Mouse (Mus musculus) MEL (cell line): Measurements from ENCODE around the gene Cacna1c. TPM values are rescaled to one million over a fixed set of nuclear protein-coding genes. Genes with fewer than 3 reads are reported as not detected.

ENCODE experiments used
- DNase-seq: peaks from one replicate; pipeline ENCODE4 v3.0.0; 2011; ENCODE audit warnings: low read depth, low spot score
- H3K27ac ChIP-seq: 2 replicates; pipeline ENCODE4 v1.5.1; 2012; ENCODE audit warnings: low read depth, mild to moderate bottlenecking, control low read depth, low read length, moderate library complexity; ENCODE audit not compliant: control insufficient read depth
- H3K27me3 ChIP-seq, 2 experiments: fragments of 150-350 bp in 1 of 2; sonication (generic) in 1 of 2; 2 replicates each; pipeline ENCODE4 v1.6.1; 2012; ENCODE audit warnings: low read length in 2 of 2, mild to moderate bottlenecking in 2 of 2, improper control_type of control experiment in 1 of 2, moderate library complexity in 1 of 2; ENCODE audit not compliant: insufficient read depth in 2 of 2, control insufficient read depth in 1 of 2
- H3K36me3 ChIP-seq, 2 experiments: 2 replicates each; pipeline ENCODE4 v1.6.1; 2012 to 2014; ENCODE audit warnings: low read length in 2 of 2, improper control_type of control experiment in 1 of 2, inconsistent platforms in 1 of 2, mild to moderate bottlenecking in 1 of 2; ENCODE audit not compliant: insufficient read depth in 2 of 2, control insufficient read depth in 1 of 2
- H3K4me1 ChIP-seq, 2 experiments: fragments of 150-350 bp in 1 of 2; sonication (generic) in 1 of 2; 2 replicates each; pipeline ENCODE4 v1.6.1; 2012; ENCODE audit warnings: low read length in 2 of 2, improper control_type of control experiment in 1 of 2, mild to moderate bottlenecking in 1 of 2; ENCODE audit not compliant: insufficient read depth in 2 of 2, control insufficient read depth in 1 of 2
- H3K4me3 ChIP-seq, 2 experiments: fragments of 150-350 bp in 1 of 2; sonication (generic) in 1 of 2; 2 replicates each; pipeline ENCODE4 v1.5.1; 2012; ENCODE audit warnings: low read depth in 2 of 2, low read length in 2 of 2, mild to moderate bottlenecking in 2 of 2, moderate library complexity in 2 of 2, control low read depth in 1 of 2, improper control_type of control experiment in 1 of 2; ENCODE audit not compliant: control insufficient read depth in 1 of 2, insufficient read depth in 1 of 2
- H3K79me2 ChIP-seq: 2 replicates; pipeline ENCODE4 v1.6.1; 2012; ENCODE audit warnings: mild to moderate bottlenecking, low read length, moderate library complexity; ENCODE audit not compliant: control insufficient read depth, poor library complexity, insufficient read depth
- H3K9ac ChIP-seq: 2 replicates; pipeline ENCODE4 v1.6.1; 2012; ENCODE audit warnings: low read depth, mild to moderate bottlenecking, control low read depth, low read length, moderate library complexity; ENCODE audit not compliant: control insufficient read depth, poor library complexity, severe bottlenecking
- H3K9me3 ChIP-seq: fragments of 150-350 bp; sonication (generic); replicated peaks from 2 replicates; pipeline ENCODE4 v1.6.1; 2012; ENCODE audit warnings: mild to moderate bottlenecking, low read length, improper control_type of control experiment, moderate library complexity; ENCODE audit not compliant: insufficient read depth
- CHD1 ChIP-seq: IDR thresholded peaks from 2 replicates; pipeline ENCODE4 v1.6.1; 2012; ENCODE audit warnings: low read depth, mild to moderate bottlenecking, inconsistent platforms, low read length, improper control_type of control experiment
- CHD2 ChIP-seq: IDR thresholded peaks from 2 replicates; pipeline ENCODE4 v1.6.1; 2011; ENCODE audit warnings: low read length, improper control_type of control experiment
- CTCF ChIP-seq, 3 experiments: IDR thresholded peaks in 2 of 3; conservative IDR thresholded peaks in 1 of 3; 2 replicates each; pipeline ENCODE4 v1.5.1; 2011 to 2012; ENCODE audit warnings: low read length in 3 of 3, low read depth in 2 of 3, mild to moderate bottlenecking in 2 of 3, improper control_type of control experiment in 1 of 3, inconsistent platforms in 1 of 3, mixed read lengths in 1 of 3, moderate library complexity in 1 of 3; ENCODE audit not compliant: control insufficient read depth in 1 of 3, insufficient read depth in 1 of 3, poor library complexity in 1 of 3, severe bottlenecking in 1 of 3
- E2F4 ChIP-seq: IDR thresholded peaks from 2 replicates; pipeline ENCODE4 v1.6.1; 2011; ENCODE audit warnings: low read depth, low read length, improper control_type of control experiment, borderline replicate concordance
- ELF1 ChIP-seq: IDR thresholded peaks from 2 replicates; pipeline ENCODE4 v1.6.1; 2014; ENCODE audit warnings: low read depth, mild to moderate bottlenecking, inconsistent platforms, low read length, improper control_type of control experiment, moderate library complexity
- GATA1 ChIP-seq: IDR thresholded peaks from 2 replicates; pipeline ENCODE4 v1.6.1; 2011; ENCODE audit warnings: low read depth, low read length, improper control_type of control experiment
- HCFC1 ChIP-seq: IDR thresholded peaks from 2 replicates; pipeline ENCODE4 v1.6.1; 2012; ENCODE audit warnings: low read depth, mild to moderate bottlenecking, inconsistent platforms, low read length, improper control_type of control experiment, moderate library complexity
- JUND ChIP-seq: IDR thresholded peaks from 2 replicates; pipeline ENCODE4 v1.6.1; 2011; ENCODE audit warnings: low read depth, mild to moderate bottlenecking, improper control_type of control experiment, low read length
- KAT2A ChIP-seq: conservative IDR thresholded peaks from 2 replicates; pipeline ENCODE4 v1.6.1; 2012; ENCODE audit warnings: low read depth, low read length, improper control_type of control experiment, inconsistent platforms
- MAX ChIP-seq: IDR thresholded peaks from 2 replicates; pipeline ENCODE4 v1.6.1; 2011; ENCODE audit warnings: low read length, improper control_type of control experiment
- MEF2A ChIP-seq: IDR thresholded peaks from 2 replicates; pipeline ENCODE4 v1.6.1; 2014; ENCODE audit warnings: low read depth, mild to moderate bottlenecking, inconsistent platforms, low read length, improper control_type of control experiment; ENCODE audit not compliant: poor library complexity, insufficient replicate concordance, severe bottlenecking; ENCODE audit errors: extremely low read depth
- MYB ChIP-seq: IDR thresholded peaks from 2 replicates; pipeline ENCODE4 v1.6.1; 2011; ENCODE audit warnings: mild to moderate bottlenecking, low read depth, low read length, improper control_type of control experiment
- MYC ChIP-seq: IDR thresholded peaks from 2 replicates; pipeline ENCODE4 v1.6.1; 2011; ENCODE audit warnings: low read depth, mild to moderate bottlenecking, low read length, improper control_type of control experiment, moderate library complexity
- NELFE ChIP-seq: IDR thresholded peaks from 2 replicates; pipeline ENCODE4 v1.6.1; 2011; ENCODE audit warnings: low read depth, low read length, improper control_type of control experiment
- POLR2A ChIP-seq, 2 experiments: IDR thresholded peaks; 2 replicates each; pipeline ENCODE4 v1.6.1; 2011 to 2012; ENCODE audit warnings: low read length in 2 of 2, mild to moderate bottlenecking in 2 of 2, control low read depth in 1 of 2, improper control_type of control experiment in 1 of 2, low read depth in 1 of 2, moderate library complexity in 1 of 2; ENCODE audit not compliant: control insufficient read depth in 1 of 2, insufficient read depth in 1 of 2, poor library complexity in 1 of 2
- POLR2AphosphoS5 ChIP-seq: IDR thresholded peaks from 2 replicates; pipeline ENCODE4 v1.6.1; 2012; ENCODE audit warnings: low read depth, borderline replicate concordance, mild to moderate bottlenecking, inconsistent platforms, low read length, moderate library complexity, mixed read lengths
- RCOR1 ChIP-seq: IDR thresholded peaks from 2 replicates; pipeline ENCODE4 v1.6.1; 2012; ENCODE audit warnings: low read depth, mild to moderate bottlenecking, inconsistent platforms, low read length, improper control_type of control experiment
- TBP ChIP-seq: IDR thresholded peaks from 2 replicates; pipeline ENCODE4 v1.8.0; 2011; ENCODE audit warnings: low read depth, low read length, improper control_type of control experiment
- TCF12 ChIP-seq: IDR thresholded peaks from 2 replicates; pipeline ENCODE4 v1.6.1; 2014; ENCODE audit warnings: low read depth, mild to moderate bottlenecking, inconsistent platforms, low read length, improper control_type of control experiment, moderate library complexity
- UBTF ChIP-seq: IDR thresholded peaks from 2 replicates; pipeline ENCODE4 v1.6.1; 2012; ENCODE audit warnings: low read depth, mild to moderate bottlenecking, inconsistent platforms, low read length, improper control_type of control experiment, moderate library complexity, borderline replicate concordance; ENCODE audit not compliant: insufficient read depth
- USF1 ChIP-seq: IDR thresholded peaks from 2 replicates; pipeline ENCODE4 v1.6.1; 2014; ENCODE audit warnings: low read depth, mild to moderate bottlenecking, inconsistent platforms, low read length, improper control_type of control experiment, moderate library complexity
- ZC3H11A ChIP-seq: IDR thresholded peaks from 2 replicates; pipeline ENCODE4 v1.6.1; 2012; ENCODE audit warnings: low read depth, mild to moderate bottlenecking, inconsistent platforms, low read length, improper control_type of control experiment
- ZKSCAN1 ChIP-seq: IDR thresholded peaks from 2 replicates; pipeline ENCODE4 v1.6.1; 2012; ENCODE audit warnings: low read depth, mild to moderate bottlenecking, inconsistent platforms, low read length, improper control_type of control experiment, moderate library complexity
- polyA plus RNA-seq, 2 experiments: library from polyadenylated mRNA; stranded (reverse) in 1 of 2; unstranded in 1 of 2; fragments of >175 nt in 1 of 2; fragments of >200 nt in 1 of 2; gene quantifications; 2 replicates each; pipeline versions ENCODE4 v1.2.1 to v1.2.4; 2012; ENCODE audit warnings: low replicate concordance in 2 of 2, low read depth in 1 of 2; ENCODE audit not compliant: insufficient read length in 2 of 2, insufficient read depth in 1 of 2, missing spikeins in 1 of 2
- total RNA-seq: library from RNA; depleted of rRNA; stranded (reverse); fragments of 300-350 nt; gene quantifications from 2 replicates; pipeline ENCODE4 v1.2.3, GENCODE M21; 2012

Cacna1c gene
- total and polyA plus RNA-seq, 3 experiments, result 3.4 to 4.4 TPM; not detected in 1

- Histone ChIP-seq H3K4me3 (no peak overlapping the region), H3K9ac (no peak overlapping the region), H3K36me3 (peaks cover 0 to 6% of the 10 kb centered on the region in 2 experiments; a peak in 2 of 4 replicates), H3K27me3 (no peaks in the 10 kb centered on the region), H3K4me1 (peaks cover 6 to 7% of the 10 kb centered on the region in 2 experiments), H3K27ac (no peak overlapping the region), H3K9me3 (no peaks in the 10 kb centered on the region), H3K79me2 (no peaks in the 10 kb centered on the region)
- TF ChIP-seq UBTF (no peak), TBP (no peak), MAX (no peak), JUND (no peak), RCOR1 (no peak), USF1 (no peak), MEF2A (no peak)
- no peak for DNase-seq
Observed at GRCm38 (mm10) chr6:118765261-118765660, 431.0 kb downstream of the Cacna1c start.

- Histone ChIP-seq H3K36me3 (peaks cover 0 to 30% of the 10 kb centered on the region in 2 experiments; a peak in 2 of 4 replicates), H3K4me1 (peaks cover 12 to 27% of the 10 kb centered on the region in 2 experiments), H3K9me3 (no peaks in the 10 kb centered on the region), H3K4me3 (peak overlapping the region in 1 of 2 experiments; percentile 14; a peak in 1 of 4 replicates), H3K79me2 (no peaks in the 10 kb centered on the region; the same call in 1 of the 2 replicates), H3K27me3 (no peaks in the 10 kb centered on the region), H3K27ac (peak overlapping the region; percentile 99), H3K9ac (peak overlapping the region; percentile 70)
- DNase-seq, result peak; percentile 72
- no peak for TF ChIP-seq ZC3H11A
- no peak for TF ChIP-seq POLR2A (IDR thresholded peaks at IDR 0.05; ENCODE audit: control insufficient read depth in 1 of 2, insufficient read depth in 1 of 2, low read depth in 1 of 2, low read length in 2 of 2, poor library complexity in 1 of 2)
- TF ChIP-seq CHD1, result 0 out of 2 replicates have a peak, but pooled peaks have one; percentile 15
Observed at GRCm38 (mm10) chr6:118759015-118759414, 437.2 kb downstream of the Cacna1c start.

GRCm38 (mm10) chr6:118758290-118758907, 437.8 kb downstream of the Cacna1c start:
- Histone ChIP-seq H3K9me3 (no peaks in the 10 kb centered on the region), H3K27ac (peak overlapping the region; percentile 99), H3K36me3 (peaks cover 0 to 36% of the 10 kb centered on the region in 2 experiments; a peak in 2 of 4 replicates), H3K9ac (peak overlapping the region; percentile 70), H3K4me1 (peaks cover 15 to 33% of the 10 kb centered on the region in 2 experiments), H3K4me3 (peak overlapping the region; percentile 47 to 48), H3K27me3 (no peaks in the 10 kb centered on the region), H3K79me2 (no peaks in the 10 kb centered on the region; the same call in 1 of the 2 replicates)
- DNase-seq, result peak; percentile 95
- TF ChIP-seq USF1 (0 out of 2 replicates have a peak, but pooled peaks have one; percentile 39), TCF12 (peak; percentile 97), POLR2AphosphoS5 (no peak), KAT2A (no peak; the same call in 1 of the 2 replicates), ELF1 (peak; percentile 50; the same call in 1 of the 2 replicates), MAX (peak; percentile 92), TBP (no peak), MYB (peak; percentile 97), E2F4 (no peak), HCFC1 (peak; percentile 62), NELFE (peak; percentile 25; the same call in 1 of the 2 replicates), CTCF (IDR thresholded peaks at IDR 0.05 in 2 of 3, conservative IDR thresholded peaks at IDR 0.05 in 1 of 3; ENCODE audit: control insufficient read depth in 1 of 3, insufficient read depth in 1 of 3, low read depth in 2 of 3, low read length in 3 of 3, poor library complexity in 1 of 3, severe bottlenecking in 1 of 3) (no peak), GATA1 (peak; percentile 94), MYC (peak; percentile 84), JUND (0 out of 2 replicates have a peak, but pooled peaks have one; percentile 56), RCOR1 (peak; percentile 77), CHD2 (peak; percentile 43; the same call in 1 of the 2 replicates), ZC3H11A (no peak), UBTF (no peak), ZKSCAN1 (no peak)
